Mouse (Mus musculus): Measurements from ENCODE around the gene Zfyve16. TPM values are rescaled to one million over a fixed set of nuclear protein-coding genes. Genes with fewer than 3 reads are reported as not detected.

Zfyve16 gene
- polyA plus RNA-seq, 1 experiment: 18.6 TPM

DNA sequence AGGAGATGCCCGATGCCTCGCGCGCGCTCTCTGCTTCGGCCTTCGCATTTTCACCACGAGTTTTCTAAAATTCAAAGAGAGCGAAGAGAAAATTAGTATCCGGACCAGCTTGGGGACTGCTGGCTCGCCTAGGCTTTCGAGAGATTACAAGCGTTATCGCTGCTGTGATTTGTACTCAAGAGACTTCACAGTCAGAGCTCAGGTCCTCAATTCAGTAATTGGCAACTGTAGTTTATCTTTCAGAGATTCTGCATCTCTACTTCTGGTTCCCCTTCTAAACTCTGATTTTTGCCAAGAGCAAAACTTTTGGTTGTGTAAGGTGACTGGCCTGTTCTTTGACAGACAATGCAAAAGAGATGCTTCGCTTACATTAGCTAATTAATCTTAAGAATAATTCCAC lies 569 bp upstream of the Zfyve16 start:
- DNase-seq (ENCODE audit: low read depth): no peak
- TF ChIP-seq CTCF (IDR thresholded peaks at IDR 0.05; ENCODE audit: borderline replicate concordance, extremely low read depth, insufficient read depth, insufficient read length) (no peak), POLR2A (IDR thresholded peaks at IDR 0.05; ENCODE audit: borderline replicate concordance, extremely low read depth, insufficient read depth, insufficient read length, poor library complexity, severe bottlenecking) (no peak)

DNA sequence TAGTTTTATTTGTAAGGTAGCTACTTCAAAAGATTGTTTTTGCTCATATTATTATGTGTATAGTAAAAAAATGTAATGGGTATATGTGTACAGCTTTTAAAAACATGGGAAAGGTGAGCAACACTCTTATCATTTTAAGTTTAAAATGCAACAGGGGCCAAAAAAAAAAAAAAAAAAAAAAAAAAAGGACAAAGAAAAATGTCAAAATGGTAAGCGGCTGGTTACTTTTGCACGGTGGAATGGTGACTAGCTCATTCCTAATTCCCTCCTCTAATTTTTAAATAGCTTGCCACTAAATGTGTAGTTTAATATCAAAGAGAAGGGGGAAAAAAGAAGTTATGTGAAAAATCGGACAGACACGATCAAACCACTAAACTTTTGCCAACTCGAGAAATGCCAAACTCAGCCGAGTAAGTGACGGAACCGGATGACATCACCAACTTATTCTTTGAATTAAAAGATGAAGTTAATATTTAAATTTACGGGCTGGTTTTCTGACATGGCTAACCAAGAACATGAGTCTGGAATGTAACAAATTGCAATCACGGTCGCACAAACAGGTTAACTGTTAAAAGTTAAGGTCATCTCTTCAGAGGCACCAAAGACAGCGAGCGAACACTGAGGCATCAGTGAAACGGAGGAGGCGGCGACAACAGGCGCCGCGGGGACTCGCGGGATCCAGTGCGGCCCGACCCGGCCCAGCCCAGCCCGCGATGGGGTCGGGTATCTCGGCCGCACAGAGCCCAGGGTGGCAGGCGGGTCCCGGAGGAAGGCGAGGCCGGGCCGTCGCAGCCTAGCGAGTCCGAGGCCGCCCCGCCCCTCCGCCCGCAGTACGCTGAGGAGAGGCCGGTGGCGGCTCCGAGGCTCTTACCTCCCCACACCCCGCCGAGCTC lies 594 bp downstream of the Zfyve16 start:
- peak; percentile 67 for DNase-seq (ENCODE audit: low read depth)
- no peak for TF ChIP-seq CTCF (IDR thresholded peaks at IDR 0.05; ENCODE audit: borderline replicate concordance, extremely low read depth, insufficient read depth, insufficient read length)
- no peak for TF ChIP-seq POLR2A (IDR thresholded peaks at IDR 0.05; ENCODE audit: borderline replicate concordance, extremely low read depth, insufficient read depth, insufficient read length, poor library complexity, severe bottlenecking)

DNA sequence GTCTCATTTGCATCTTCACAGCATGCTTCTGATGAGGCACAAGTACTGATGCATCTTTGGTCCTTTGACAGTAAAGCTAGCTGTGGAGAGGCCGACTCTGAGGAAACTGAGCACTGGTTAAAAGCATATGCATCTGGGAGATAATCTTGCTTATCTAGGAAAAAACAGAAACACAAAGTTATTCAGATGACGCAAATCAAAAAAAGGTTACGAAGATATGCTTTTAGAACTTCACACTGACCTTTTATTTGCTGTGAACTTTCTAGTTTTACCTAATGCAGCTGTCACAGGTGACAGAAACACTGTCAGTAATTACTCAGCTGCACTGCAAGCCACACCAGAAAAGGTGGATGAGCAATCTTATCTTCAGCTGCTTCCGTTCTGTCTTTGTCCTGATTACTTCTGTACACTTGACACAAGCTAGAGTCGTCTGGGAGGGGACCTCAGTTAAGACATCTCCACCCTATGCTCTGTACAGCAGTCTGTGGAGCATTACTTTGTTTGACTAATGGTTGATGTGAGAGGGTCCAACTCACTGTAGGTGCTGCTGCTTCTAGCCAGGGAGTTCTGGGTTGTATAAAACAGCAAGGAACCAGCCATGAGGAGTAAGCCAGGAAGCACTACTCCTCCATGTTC lies 7.4 kb downstream of the Zfyve16 start:
- TF ChIP-seq CTCF (IDR thresholded peaks at IDR 0.05; ENCODE audit: borderline replicate concordance, extremely low read depth, insufficient read depth, insufficient read length): no peak
- TF ChIP-seq POLR2A (IDR thresholded peaks at IDR 0.05; ENCODE audit: borderline replicate concordance, extremely low read depth, insufficient read depth, insufficient read length, poor library complexity, severe bottlenecking): no peak
- DNase-seq (ENCODE audit: low read depth): no peak

DNA sequence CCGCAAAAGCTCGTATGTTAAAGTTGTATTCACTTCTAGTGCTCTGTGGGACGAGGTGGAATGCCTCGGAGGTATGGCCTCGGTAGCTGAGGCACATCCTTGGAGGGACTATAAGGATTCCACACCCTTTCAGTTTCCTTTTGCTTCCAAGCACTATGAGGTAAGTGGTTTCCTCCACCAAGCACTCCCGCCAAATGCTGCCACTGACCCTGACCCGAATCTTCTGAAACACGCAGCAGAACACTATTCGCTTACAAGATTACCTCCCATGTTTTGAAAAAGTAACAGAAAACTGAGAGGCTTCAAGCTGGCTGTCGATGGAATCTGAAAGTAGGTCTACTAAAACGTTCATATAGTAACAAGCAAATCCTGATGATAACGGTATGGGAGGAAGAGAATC lies 25.8 kb downstream of the Zfyve16 start:
- TF ChIP-seq CTCF (IDR thresholded peaks at IDR 0.05; ENCODE audit: borderline replicate concordance, extremely low read depth, insufficient read depth, insufficient read length): no peak
- no peak for TF ChIP-seq POLR2A (IDR thresholded peaks at IDR 0.05; ENCODE audit: borderline replicate concordance, extremely low read depth, insufficient read depth, insufficient read length, poor library complexity, severe bottlenecking)
- no peak for DNase-seq (ENCODE audit: low read depth)

DNA sequence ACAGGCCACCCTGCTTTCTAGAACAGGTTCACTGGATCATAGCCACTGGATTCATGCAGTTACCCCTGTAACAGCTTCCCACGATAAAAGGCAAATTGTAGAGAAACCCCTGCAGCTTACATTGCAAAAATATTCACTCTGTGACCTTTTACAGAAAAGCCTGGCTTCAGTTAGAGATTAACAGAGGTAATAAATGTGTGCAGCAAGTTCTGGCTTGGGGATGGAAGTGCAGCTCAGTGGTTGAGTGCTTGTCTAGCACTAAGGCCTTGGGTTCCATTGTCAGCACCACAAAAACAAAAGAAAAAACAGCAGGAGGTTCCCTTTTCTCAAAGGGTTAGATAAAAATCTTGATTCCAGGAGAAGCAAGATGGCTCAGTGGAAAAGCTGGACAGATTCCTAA lies 38.7 kb downstream of the Zfyve16 start:
- TF ChIP-seq POLR2A (IDR thresholded peaks at IDR 0.05; ENCODE audit: borderline replicate concordance, extremely low read depth, insufficient read depth, insufficient read length, poor library complexity, severe bottlenecking) (no peak), CTCF (IDR thresholded peaks at IDR 0.05; ENCODE audit: borderline replicate concordance, extremely low read depth, insufficient read depth, insufficient read length) (no peak)

DNA sequence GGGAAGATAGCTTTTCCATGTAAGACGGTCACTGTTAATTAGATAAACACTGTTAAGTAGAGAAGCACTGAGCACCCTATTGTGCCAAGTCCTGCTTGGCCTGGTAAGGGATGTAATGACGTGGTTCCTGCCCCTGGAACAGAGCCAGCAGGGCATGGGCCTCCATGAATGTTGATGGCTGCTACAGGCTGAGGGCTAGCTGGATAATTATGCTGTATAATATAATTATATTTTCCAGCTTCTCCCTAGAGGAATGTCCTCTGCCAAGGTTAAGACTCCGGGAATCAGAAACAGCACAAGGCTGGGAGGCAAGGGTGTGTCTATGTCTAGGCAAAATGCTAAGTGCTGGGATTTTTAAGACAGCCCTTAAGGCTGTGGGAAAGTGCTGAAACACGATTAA lies 39.9 kb downstream of the Zfyve16 start:
- no peak for TF ChIP-seq CTCF (IDR thresholded peaks at IDR 0.05; ENCODE audit: borderline replicate concordance, extremely low read depth, insufficient read depth, insufficient read length)
- no peak for TF ChIP-seq POLR2A (IDR thresholded peaks at IDR 0.05; ENCODE audit: borderline replicate concordance, extremely low read depth, insufficient read depth, insufficient read length, poor library complexity, severe bottlenecking)
- DNase-seq (ENCODE audit: low read depth): peak; percentile 16

More for the DNA sequence above, 38.7 kb downstream of the Zfyve16 start:
- no peak for DNase-seq (ENCODE audit: low read depth)

DNA sequence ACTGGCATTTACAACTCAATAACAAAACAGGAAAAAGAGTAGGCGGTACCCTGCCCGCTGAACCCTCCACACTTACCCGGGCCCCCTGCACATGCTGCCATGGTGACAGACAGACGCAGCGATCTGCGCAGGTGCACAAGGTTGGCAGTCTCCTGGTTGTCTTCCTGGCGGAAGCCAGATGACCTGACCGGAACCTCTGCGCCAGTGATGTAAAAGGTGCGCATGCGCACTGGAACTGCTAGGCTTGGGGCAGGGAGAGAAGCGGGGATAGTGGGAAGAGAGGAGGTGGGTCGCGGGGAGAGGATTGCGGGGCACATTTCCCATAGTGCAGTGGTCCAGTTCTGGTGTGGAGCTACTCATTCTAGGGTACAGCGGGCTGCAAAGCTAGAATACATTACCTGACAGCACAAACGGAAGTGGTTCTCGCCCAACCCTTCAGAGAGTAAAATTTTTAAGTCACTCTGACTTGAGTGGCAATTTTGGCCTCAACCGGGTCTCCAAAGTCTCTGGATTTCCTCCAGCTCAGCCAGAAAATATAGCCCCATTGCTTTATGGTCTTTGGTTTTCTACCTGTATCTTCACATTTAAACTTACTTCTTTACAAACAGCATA lies 46.7 kb downstream of the Zfyve16 start, which contains the start of gene Fam151b:
Fam151b (minus strand) TSS at position 164 of the 612 bp plus-strand sequence.
- DNase-seq (ENCODE audit: low read depth): peak; percentile 99
- no peak for TF ChIP-seq CTCF (IDR thresholded peaks at IDR 0.05; ENCODE audit: borderline replicate concordance, extremely low read depth, insufficient read depth, insufficient read length)
- TF ChIP-seq POLR2A (IDR thresholded peaks at IDR 0.05; ENCODE audit: borderline replicate concordance, extremely low read depth, insufficient read depth, insufficient read length, poor library complexity, severe bottlenecking): peak; percentile 66; the same call in 1 of the 2 replicates

DNA sequence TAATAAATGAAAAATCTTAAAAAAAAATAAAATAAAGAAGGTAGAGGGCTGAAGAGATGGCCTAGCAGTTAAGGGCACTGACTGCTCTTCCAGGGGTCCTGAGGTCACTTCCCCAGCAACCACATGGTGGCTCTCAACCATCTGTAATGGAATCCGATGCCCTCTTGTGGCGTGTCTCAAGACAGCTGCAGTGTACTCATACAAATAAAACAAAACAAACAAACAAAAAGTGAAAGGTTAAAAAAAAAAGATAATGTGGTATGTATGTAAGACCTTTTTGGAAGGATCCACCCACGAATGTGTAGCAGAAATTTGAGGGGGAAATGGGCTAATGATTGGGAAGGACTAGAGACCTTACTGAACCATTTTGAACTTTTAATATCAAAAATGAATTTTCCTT lies 47.3 kb downstream of the Zfyve16 start:
- TF ChIP-seq POLR2A (IDR thresholded peaks at IDR 0.05; ENCODE audit: borderline replicate concordance, extremely low read depth, insufficient read depth, insufficient read length, poor library complexity, severe bottlenecking) (no peak), CTCF (IDR thresholded peaks at IDR 0.05; ENCODE audit: borderline replicate concordance, extremely low read depth, insufficient read depth, insufficient read length) (peak; percentile 59; the same call in 1 of the 2 replicates)
- DNase-seq (ENCODE audit: low read depth): peak; percentile 79

DNA sequence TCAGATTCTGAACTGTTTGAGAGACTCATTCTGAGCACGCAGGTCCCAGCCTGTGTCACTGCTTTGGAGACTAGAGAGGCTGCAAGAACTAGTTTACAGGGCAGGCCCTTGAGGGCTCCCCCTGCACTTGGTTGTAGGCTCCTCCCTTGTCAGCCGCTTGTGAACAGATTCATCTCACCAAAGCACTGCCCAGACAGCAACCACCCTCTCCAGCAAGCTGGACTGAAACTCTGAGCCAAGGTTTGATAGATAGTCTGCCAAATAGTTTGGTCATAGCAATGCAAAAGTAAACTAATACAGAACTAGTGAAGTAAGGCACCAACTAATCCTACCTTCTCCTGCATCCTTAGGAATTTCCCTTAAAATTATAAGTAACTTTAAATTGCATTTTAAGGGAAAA lies 60.5 kb downstream of the Zfyve16 start:
- TF ChIP-seq POLR2A (IDR thresholded peaks at IDR 0.05; ENCODE audit: borderline replicate concordance, extremely low read depth, insufficient read depth, insufficient read length, poor library complexity, severe bottlenecking) (no peak), CTCF (IDR thresholded peaks at IDR 0.05; ENCODE audit: borderline replicate concordance, extremely low read depth, insufficient read depth, insufficient read length) (no peak)
- no peak for DNase-seq (ENCODE audit: low read depth)

DNA sequence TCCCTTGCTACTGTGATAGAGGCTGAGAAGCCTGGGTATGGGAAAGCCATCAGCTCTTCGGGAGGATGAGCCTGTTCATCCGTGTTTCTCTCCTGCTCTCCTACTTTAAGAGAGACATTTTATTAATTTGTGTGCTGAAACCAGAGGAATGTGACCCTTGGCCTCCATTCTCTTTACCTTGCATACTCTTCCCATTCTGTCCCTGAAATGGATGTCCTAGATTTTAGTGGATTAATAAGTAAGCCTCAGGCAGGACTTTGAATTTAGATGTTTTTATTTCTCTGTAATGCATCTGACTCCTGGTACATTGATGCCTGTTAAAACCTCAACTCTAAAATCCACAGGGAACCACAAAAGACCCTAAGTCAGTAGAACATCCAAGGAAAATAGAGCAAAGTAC lies 61.3 kb downstream of the Zfyve16 start:
- DNase-seq (ENCODE audit: low read depth): no peak

DNA sequence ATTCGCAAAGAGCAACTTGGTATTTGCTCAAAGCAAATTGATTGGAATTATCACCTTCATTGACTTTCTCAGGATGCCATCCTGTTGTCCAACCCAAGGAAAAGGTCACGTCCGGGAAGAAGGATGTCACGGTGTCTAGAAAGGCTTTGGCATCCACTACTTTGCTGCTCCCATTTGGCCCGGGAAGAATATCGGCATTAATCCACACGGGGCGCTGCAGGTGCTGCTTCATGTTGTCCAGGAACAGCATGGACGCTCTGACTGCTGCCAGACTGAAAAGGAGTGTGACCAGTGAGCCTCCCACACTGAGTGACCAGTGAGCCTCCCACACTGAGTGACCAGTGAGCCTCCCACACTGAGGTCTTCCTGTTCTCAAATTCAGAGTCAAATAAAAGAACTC lies 62.8 kb downstream of the Zfyve16 start:
- DNase-seq (ENCODE audit: low read depth): no peak
- TF ChIP-seq CTCF (IDR thresholded peaks at IDR 0.05; ENCODE audit: borderline replicate concordance, extremely low read depth, insufficient read depth, insufficient read length) (no peak), POLR2A (IDR thresholded peaks at IDR 0.05; ENCODE audit: borderline replicate concordance, extremely low read depth, insufficient read depth, insufficient read length, poor library complexity, severe bottlenecking) (no peak)

More for the DNA sequence above, 61.3 kb downstream of the Zfyve16 start:
- TF ChIP-seq CTCF (IDR thresholded peaks at IDR 0.05; ENCODE audit: borderline replicate concordance, extremely low read depth, insufficient read depth, insufficient read length): no peak
- no peak for TF ChIP-seq POLR2A (IDR thresholded peaks at IDR 0.05; ENCODE audit: borderline replicate concordance, extremely low read depth, insufficient read depth, insufficient read length, poor library complexity, severe bottlenecking)
